Mouse (Mus musculus) B cell, adult (primary cell): ENCODE data around the gene Lztr1. TPM values are rescaled to one million over a fixed set of nuclear protein-coding genes. Genes with fewer than 3 reads are reported as not detected.

Experiments
- total RNA-seq: library from RNA; stranded (reverse); gene quantifications from 4 replicates; pipeline ENCODE4 v1.2.4, GENCODE M21; 2023; ENCODE audit not compliant: inconsistent age

Lztr1 gene
- total RNA-seq = 50.6 to 71.7 TPM (median 61.7 TPM) in 4 replicates

GRCm38 (mm10) chr16:17508546-17509239 is at the start of gene Lztr1:
Gene Lztr1, plus strand, starts transcription at chr16:17508688.

DNA sequence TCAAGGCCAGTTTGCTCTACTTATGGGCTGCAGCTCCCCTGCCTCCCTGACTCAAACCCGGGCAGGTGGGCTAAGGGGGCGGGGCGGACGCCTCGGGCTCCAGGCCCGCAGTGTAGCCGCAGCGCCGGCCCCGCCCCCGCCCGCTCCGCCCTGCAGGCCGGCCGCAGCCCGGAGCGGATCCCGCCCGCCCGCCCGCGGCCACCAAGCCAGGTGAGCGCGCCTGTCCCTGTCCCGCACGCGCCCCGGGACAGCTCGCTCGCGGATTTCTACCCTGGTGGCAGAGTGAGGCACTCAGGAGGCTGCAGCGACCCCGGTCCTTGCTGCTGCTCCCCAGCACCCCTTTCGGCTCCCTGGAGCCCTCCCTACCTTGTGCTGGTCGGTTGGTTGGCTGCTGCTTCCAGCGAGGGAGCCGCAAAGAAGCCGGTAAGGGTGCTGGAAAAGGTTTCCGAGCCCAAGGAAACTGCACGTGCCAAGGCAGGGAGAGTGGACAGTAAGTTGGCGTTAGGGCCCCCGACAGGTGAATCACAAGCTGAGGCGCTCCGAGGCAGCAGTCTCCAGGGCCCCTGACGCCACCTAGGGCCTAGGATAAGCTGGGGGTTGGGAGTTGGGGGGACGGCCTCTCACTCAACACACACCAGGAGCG is 18.9 kb upstream of the Lztr1 start, which contains the start of gene Aifm3:
Gene Aifm3 (plus strand): TSS at position 143 of the 643 bp plus-strand sequence.

DNA sequence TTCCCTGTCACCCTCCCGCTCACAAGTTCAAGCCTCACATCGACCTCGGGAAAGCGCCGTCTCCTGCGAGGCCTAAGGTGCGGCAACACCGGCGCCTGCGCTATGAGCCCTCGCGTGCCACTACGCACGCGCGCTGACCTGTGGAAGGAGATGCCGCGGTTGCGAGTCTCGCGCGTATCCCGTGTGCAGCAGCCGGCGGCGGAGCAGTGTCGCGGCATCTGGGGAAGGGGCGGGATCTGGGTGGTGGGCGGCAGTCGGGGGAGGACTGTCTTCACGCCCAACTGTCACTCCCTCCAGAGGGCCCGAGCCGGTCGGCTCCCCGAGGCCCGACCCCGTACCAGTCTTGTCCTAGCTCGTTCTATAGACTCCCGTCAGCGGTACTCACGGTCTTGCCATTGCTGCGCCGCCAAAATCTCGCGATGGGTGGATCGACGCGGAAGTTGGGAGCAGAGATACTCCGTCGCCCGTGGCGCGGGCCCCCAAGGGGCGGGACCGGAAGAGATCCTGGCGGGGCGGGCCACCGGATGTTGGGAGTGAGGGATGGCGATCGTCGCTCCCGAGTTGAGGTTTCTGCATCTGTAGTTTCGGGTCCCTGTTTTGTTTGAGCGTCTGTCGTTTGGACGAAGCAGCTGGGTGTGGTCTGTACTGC is 22.3 kb downstream of the Lztr1 start, which contains the start of gene Thap7:
Gene Thap7 (minus strand): TSS at position 497 of the 649 bp plus-strand sequence.

DNA sequence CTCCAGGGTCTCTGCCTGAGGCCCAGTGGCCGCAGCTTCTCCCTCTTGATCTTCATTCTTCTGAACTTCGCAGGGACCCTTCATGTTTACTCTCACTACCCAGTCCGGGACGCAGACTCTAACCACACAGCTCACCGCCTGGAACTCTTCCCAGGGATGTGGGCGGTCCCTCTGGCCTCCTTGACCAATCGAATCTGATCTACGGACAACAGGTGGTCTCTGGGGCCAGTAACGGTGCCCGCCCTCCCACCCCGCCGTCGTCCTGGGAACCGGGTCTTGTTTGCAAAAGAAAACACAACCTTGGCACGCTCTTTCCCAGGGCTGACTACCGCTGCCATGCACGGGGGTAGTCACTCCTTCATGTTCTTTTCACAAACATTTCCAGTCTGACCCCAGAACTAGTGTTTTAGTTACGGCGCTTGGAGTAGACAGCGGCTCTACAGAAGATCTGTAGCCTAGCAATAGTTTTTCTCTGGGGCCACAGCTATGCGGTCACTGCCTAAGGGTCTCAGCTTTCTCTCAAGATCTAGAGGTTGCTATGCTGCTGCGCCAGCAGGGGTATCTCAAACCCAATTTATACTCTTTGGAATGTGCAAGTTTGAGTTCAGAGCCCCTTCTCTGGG is 52.8 kb downstream of the Lztr1 start, which contains the start of gene Lrrc74b:
Gene Lrrc74b (minus strand): TSS at position 120 of the 623 bp plus-strand sequence.

DNA sequence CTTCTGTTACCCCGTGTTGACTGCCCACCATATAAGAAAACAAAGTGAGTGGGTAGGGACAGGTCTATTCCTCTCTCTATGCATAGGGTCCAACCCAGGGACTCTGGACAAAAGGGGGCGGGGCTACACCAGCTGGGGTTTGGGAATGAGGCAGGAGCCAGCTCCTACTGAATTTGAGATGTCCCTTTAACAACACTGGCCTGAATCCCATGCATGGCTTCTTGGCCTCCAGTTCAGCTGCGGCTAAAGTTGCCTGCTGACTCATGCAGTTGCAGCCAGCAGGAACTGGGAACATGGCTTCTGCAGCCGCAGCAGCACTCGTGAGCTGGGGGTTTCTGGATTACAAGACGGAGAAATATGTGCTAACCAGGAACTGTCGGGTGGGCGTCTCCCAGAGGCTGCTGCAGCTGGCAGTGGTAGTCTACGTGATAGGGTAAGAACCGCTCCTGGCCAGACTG is 53.3 kb downstream of the Lztr1 start, which contains the start of gene P2rx6:
Gene P2rx6 (plus strand): TSS at position 135 of the 458 bp plus-strand sequence.

Other genes starting within 250 kb of the Lztr1 start
- gene Tmem191c, start 232.6 kb upstream of the Lztr1 start, total RNA-seq = 8.1 to 13.8 TPM (median 11.9 TPM) in 4 replicates
- gene Serpind1, start 177.3 kb upstream of the Lztr1 start, total RNA-seq = not detected in 4 replicates
- gene Snap29, start 102.7 kb upstream of the Lztr1 start, total RNA-seq = 64.1 to 68.6 TPM (median 65.6 TPM) in 4 replicates
- 137 to 142 TPM (median 141 TPM) in 4 replicates for gene Pi4ka, start 102.4 kb upstream of the Lztr1 start, total RNA-seq
- 46.9 to 54.3 TPM (median 51.0 TPM) in 4 replicates for gene Crkl, start 56.7 kb upstream of the Lztr1 start, total RNA-seq
- not detected in 4 replicates for gene Aifm3, start 19.1 kb upstream of the Lztr1 start, total RNA-seq
- 28.4 to 40.7 TPM (median 36.0 TPM) in 4 replicates for gene Thap7, start 22.4 kb downstream of the Lztr1 start, total RNA-seq
- not detected in 4 replicates for gene Lrrc74b, start 52.6 kb downstream of the Lztr1 start, total RNA-seq
- gene P2rx6, start 53.2 kb downstream of the Lztr1 start, total RNA-seq = not detected in 4 replicates
- not detected in 4 replicates for gene Slc7a4, start 74.5 kb downstream of the Lztr1 start, total RNA-seq
- 48.5 to 64.1 TPM (median 53.1 TPM) in 4 replicates for gene Smpd4, start 110.7 kb downstream of the Lztr1 start, total RNA-seq
- not detected in 4 replicates for gene Ccdc74a, start 137.8 kb downstream of the Lztr1 start, total RNA-seq
- 126 to 138 TPM (median 127 TPM) in 4 replicates for gene Med15, start 224.2 kb downstream of the Lztr1 start, total RNA-seq